Mouse (Mus musculus): ENCODE measurements around the gene Klre1. TPM values are rescaled to one million over a fixed set of nuclear protein-coding genes. Genes with fewer than 3 reads are reported as not detected.

Klre1 gene
- total and polyA plus RNA-seq, 2 experiments from 2014 or later = 0.15 TPM; not detected in 1

GRCm38 (mm10) chr6:129547277-129547676 lies 30.4 kb upstream of the Klre1 start:
- Histone ChIP-seq H3K27me3 (ENCODE audit: insufficient read depth, low read length) (no peaks in the 10 kb centered on the region), H3K9me3 (ENCODE audit: low read length) (no peaks in the 10 kb centered on the region), H3K4me2 (ENCODE audit: low read depth, low read length, poor library complexity, severe bottlenecking) (no peak overlapping the region), H3K36me3 (ENCODE audit: insufficient read depth, low read length) (no peaks in the 10 kb centered on the region), H3K4me1 (ENCODE audit: insufficient read depth, low read length) (no peaks in the 10 kb centered on the region), H3K9ac (replicated peaks; ENCODE audit: low read length, poor library complexity, severe bottlenecking) (no peak overlapping the region), H3K27ac (ENCODE audit: low read depth, low read length) (no peak overlapping the region), H3K4me3 (ENCODE audit: low read depth, low read length) (no peak overlapping the region)
- whole genome bisulfite sequencing = 83% methylated on average over 2 of the region's 2 CpGs
- ATAC-seq (ENCODE audit: low FRiP score) (no peak), DNase-seq (ENCODE audit: low spot score) (no peak)
- no peak for TF ChIP-seq CTCF (IDR thresholded peaks at IDR 0.05)

- no peak for ATAC-seq (ENCODE audit: low FRiP score)
- no peak for TF ChIP-seq CTCF (IDR thresholded peaks at IDR 0.05)
- H3K9ac ChIP-seq (replicated peaks; ENCODE audit: low read length, poor library complexity, severe bottlenecking) = no peak overlapping the region
- WGBS = 71% methylated on average over 3 of the region's 3 CpGs
- no peak for DNase-seq (ENCODE audit: low spot score)
- no peaks in the 10 kb centered on the region for H3K36me3 ChIP-seq (ENCODE audit: insufficient read depth, low read length)
- no peak overlapping the region for H3K4me2 ChIP-seq (ENCODE audit: low read depth, low read length, poor library complexity, severe bottlenecking)
- H3K4me3 ChIP-seq (ENCODE audit: low read depth, low read length) = no peak overlapping the region
- H3K27ac ChIP-seq (ENCODE audit: low read depth, low read length) = no peak overlapping the region
- no peaks in the 10 kb centered on the region for H3K4me1 ChIP-seq (ENCODE audit: insufficient read depth, low read length)
- H3K27me3 ChIP-seq (ENCODE audit: insufficient read depth, low read length) = no peaks in the 10 kb centered on the region
- H3K9me3 ChIP-seq (ENCODE audit: low read length) = no peaks in the 10 kb centered on the region
Observed at GRCm38 (mm10) chr6:129548009-129548408, 29.7 kb upstream of the Klre1 start.

GRCm38 (mm10) chr6:129557298-129558023 lies 20.2 kb upstream of the Klre1 start:
- H3K9ac ChIP-seq (replicated peaks; ENCODE audit: low read length, poor library complexity, severe bottlenecking) = no peak overlapping the region
- peak; percentile 48; the same call in 1 of the 2 replicates for ATAC-seq (ENCODE audit: low FRiP score)

GRCm38 (mm10) chr6:129558946-129559640 lies 18.6 kb upstream of the Klre1 start:
- no peaks in the 10 kb centered on the region for H3K36me3 ChIP-seq (ENCODE audit: insufficient read depth, low read length)
- peak; percentile 98 for TF ChIP-seq CTCF (IDR thresholded peaks at IDR 0.05)
- no peaks in the 10 kb centered on the region for H3K4me1 ChIP-seq (ENCODE audit: insufficient read depth, low read length)
- DNase-seq (ENCODE audit: low spot score) = peak; percentile 84
- peak; percentile 87 for ATAC-seq (ENCODE audit: low FRiP score)
- WGBS = 13% methylated on average over 12 of the region's 12 CpGs
- no peak overlapping the region for H3K4me3 ChIP-seq (ENCODE audit: low read depth, low read length)
- no peak overlapping the region for H3K27ac ChIP-seq (ENCODE audit: low read depth, low read length)
- no peaks in the 10 kb centered on the region for H3K27me3 ChIP-seq (ENCODE audit: insufficient read depth, low read length)
- H3K9ac ChIP-seq (replicated peaks; ENCODE audit: low read length, poor library complexity, severe bottlenecking) = no peak overlapping the region
- H3K9me3 ChIP-seq (ENCODE audit: low read length) = no peaks in the 10 kb centered on the region
- no peak overlapping the region for H3K4me2 ChIP-seq (ENCODE audit: low read depth, low read length, poor library complexity, severe bottlenecking)

More at GRCm38 (mm10) chr6:129557298-129558023, 20.2 kb upstream of the Klre1 start:
- H3K27me3 ChIP-seq (ENCODE audit: insufficient read depth, low read length) = no peaks in the 10 kb centered on the region
- no peak for TF ChIP-seq CTCF (IDR thresholded peaks at IDR 0.05)
- H3K9me3 ChIP-seq (ENCODE audit: low read length) = no peaks in the 10 kb centered on the region
- no peak overlapping the region for H3K27ac ChIP-seq (ENCODE audit: low read depth, low read length)
- no peak overlapping the region for H3K4me3 ChIP-seq (ENCODE audit: low read depth, low read length)
- H3K36me3 ChIP-seq (ENCODE audit: insufficient read depth, low read length) = no peaks in the 10 kb centered on the region
- no peak overlapping the region for H3K4me2 ChIP-seq (ENCODE audit: low read depth, low read length, poor library complexity, severe bottlenecking)
- no peaks in the 10 kb centered on the region for H3K4me1 ChIP-seq (ENCODE audit: insufficient read depth, low read length)
- DNase-seq (ENCODE audit: low spot score) = no peak

- ATAC-seq (ENCODE audit: low FRiP score) = peak; percentile 6; the same call in 1 of the 2 replicates
- no peak for TF ChIP-seq CTCF (IDR thresholded peaks at IDR 0.05)
- no peak overlapping the region for H3K27ac ChIP-seq (ENCODE audit: low read depth, low read length)
- 64% methylated on average over 4 of the region's 4 CpGs for WGBS
- H3K9me3 ChIP-seq (ENCODE audit: low read length) = no peaks in the 10 kb centered on the region
- H3K36me3 ChIP-seq (ENCODE audit: insufficient read depth, low read length) = no peaks in the 10 kb centered on the region
- no peak overlapping the region for H3K4me2 ChIP-seq (ENCODE audit: low read depth, low read length, poor library complexity, severe bottlenecking)
- H3K27me3 ChIP-seq (ENCODE audit: insufficient read depth, low read length) = no peaks in the 10 kb centered on the region
- no peak overlapping the region for H3K4me3 ChIP-seq (ENCODE audit: low read depth, low read length)
- H3K9ac ChIP-seq (replicated peaks; ENCODE audit: low read length, poor library complexity, severe bottlenecking) = no peak overlapping the region
- DNase-seq (ENCODE audit: low spot score) = no peak
- H3K4me1 ChIP-seq (ENCODE audit: insufficient read depth, low read length) = no peaks in the 10 kb centered on the region
Observed at GRCm38 (mm10) chr6:129559641-129560027, 18.1 kb upstream of the Klre1 start.

- 87% methylated on average over 2 of the region's 2 CpGs for WGBS
- H3K4me1 ChIP-seq (ENCODE audit: insufficient read depth, low read length) = no peaks in the 10 kb centered on the region
Observed at GRCm38 (mm10) chr6:129565257-129565656, 12.4 kb upstream of the Klre1 start.

More at GRCm38 (mm10) chr6:129565257-129565656, 12.4 kb upstream of the Klre1 start:
- H3K27ac ChIP-seq (ENCODE audit: low read depth, low read length) = no peak overlapping the region
- no peak for DNase-seq (ENCODE audit: low spot score)
- no peak overlapping the region for H3K4me3 ChIP-seq (ENCODE audit: low read depth, low read length)
- no peaks in the 10 kb centered on the region for H3K27me3 ChIP-seq (ENCODE audit: insufficient read depth, low read length)
- no peak for TF ChIP-seq CTCF (IDR thresholded peaks at IDR 0.05)
- no peaks in the 10 kb centered on the region for H3K36me3 ChIP-seq (ENCODE audit: insufficient read depth, low read length)
- no peak overlapping the region for H3K9ac ChIP-seq (replicated peaks; ENCODE audit: low read length, poor library complexity, severe bottlenecking)
- no peaks in the 10 kb centered on the region for H3K9me3 ChIP-seq (ENCODE audit: low read length)
- H3K4me2 ChIP-seq (ENCODE audit: low read depth, low read length, poor library complexity, severe bottlenecking) = no peak overlapping the region
- ATAC-seq (ENCODE audit: low FRiP score) = no peak

Measured in midbrain, postnatal 0 days (tissue).